ENCODE assay signal across 7 mouse cellular contexts in genomic region chr12:83018005-83018404, GRCm38 (mm10).
A peak's percentile ranks its signal among the peaks of the same experiment; 100 is the strongest.
DNase-seq lines count a peak whose midpoint lies in the region; ATAC-seq and TF ChIP-seq lines count a peak whose summit lies in the region.

No protein-coding gene starts in this region.

- TF ChIP-seq CTCF in CH12.LX (conservative IDR thresholded peaks at IDR 0.05 in 1 of 2, IDR thresholded peaks at IDR 0.05 in 1 of 2; ENCODE audit: low read depth in 2 of 2, low read length in 2 of 2) = peak; percentile 85 to 87
- peak; percentile 95 for TF ChIP-seq CTCF in lung, embryonic 14.5 days (IDR thresholded peaks at IDR 0.05; ENCODE audit: low read depth)

- ATAC-seq in lung, embryonic 14.5 days (ENCODE audit: insufficient read depth) = no peak

- no peak overlapping the region for H3K9ac ChIP-seq in CH12.LX (ENCODE audit: insufficient read depth, low read depth)
- no peak overlapping the region for H3K9ac ChIP-seq in lung, embryonic 14.5 days

- H3K4me2 ChIP-seq in CH12.LX (ENCODE audit: insufficient read depth, low read depth, poor library complexity, severe bottlenecking) = no peak overlapping the region
- H3K4me2 ChIP-seq in lung, embryonic 14.5 days = no peak overlapping the region

- peak; percentile 80 for DNase-seq in CH12.LX (ENCODE audit: extremely low read depth)
- peak; percentile 64 for DNase-seq in Muller cell, postnatal 12 days (ENCODE audit: inconsistent ontology term)
- DNase-seq in cerebellum, adult 8-10 months = peak; percentile 84
- DNase-seq in gastrocnemius, adult 18-20 months (ENCODE audit: low spot score) = peak; percentile 83
- DNase-seq in large intestine, adult 2 months (ENCODE audit: low read depth, low spot score) = peak; percentile 72
- DNase-seq in lung, embryonic 14.5 days = peak; percentile 96
- DNase-seq in spleen, adult 12 weeks (ENCODE audit: low spot score) = peak; percentile 41

- TF ChIP-seq POLR2A in CH12.LX (IDR thresholded peaks at IDR 0.05; ENCODE audit: low read depth, low read length) = no peak

- no peaks in the 10 kb centered on the region for H3K36me3 ChIP-seq in CH12.LX (replicated peaks in 1 of 2; ENCODE audit: control insufficient read depth in 1 of 2, insufficient read depth in 1 of 2, low read length in 1 of 2)
- H3K36me3 ChIP-seq in lung, embryonic 14.5 days (ENCODE audit: insufficient read depth) = no peaks in the 10 kb centered on the region

- TF ChIP-seq EP300 in CH12.LX (IDR thresholded peaks at IDR 0.05; ENCODE audit: low read length) = no peak

- H3K27me3 ChIP-seq in CH12.LX (replicated peaks) = no peaks in the 10 kb centered on the region
- no peaks in the 10 kb centered on the region for H3K27me3 ChIP-seq in lung, embryonic 14.5 days (ENCODE audit: insufficient read depth, low read length)

- no peaks in the 10 kb centered on the region; a peak in 1 of 4 replicates for H3K4me1 ChIP-seq in CH12.LX (ENCODE audit: control insufficient read depth in 1 of 2, insufficient read depth in 2 of 2)
- H3K4me1 ChIP-seq in lung, embryonic 14.5 days (ENCODE audit: insufficient read depth) = no peaks in the 10 kb centered on the region

- peak; percentile 91 for TF ChIP-seq RAD21 in CH12.LX (IDR thresholded peaks at IDR 0.05; ENCODE audit: low read depth, low read length)

- no peaks in the 10 kb centered on the region for H3K79me2 ChIP-seq in CH12.LX (replicated peaks; ENCODE audit: control insufficient read depth, extremely low read depth, insufficient read depth, poor library complexity, severe bottlenecking)

- dilution Hi-C loops in CH12.LX (cut with MboI; ENCODE audit: extremely low pct_ligation_motif_present, extremely low pct_unique_long_range_greater_than_20kb, low sequenced_read_pairs) = no loop called here

- no peak overlapping the region for H3K27ac ChIP-seq in CH12.LX (ENCODE audit: insufficient read depth, low read depth)
- no peak overlapping the region for H3K27ac ChIP-seq in lung, embryonic 14.5 days (ENCODE audit: low read depth)

- WGBS in large intestine, adult 2 months = 5% methylated on average over 3 of the region's 3 CpGs
- WGBS in lung, embryonic 14.5 days = 4% methylated on average over 3 of the region's 3 CpGs

- H3K4me3 ChIP-seq in CH12.LX (replicated peaks in 1 of 3; ENCODE audit: low read depth in 2 of 3, low read length in 2 of 3, poor library complexity in 1 of 3) = no peak overlapping the region
- no peak overlapping the region for H3K4me3 ChIP-seq in lung, embryonic 14.5 days (ENCODE audit: low read depth, low read length)

- no peaks in the 10 kb centered on the region for H3K9me3 ChIP-seq in CH12.LX (replicated peaks; ENCODE audit: low read length)
- no peaks in the 10 kb centered on the region for H3K9me3 ChIP-seq in lung, embryonic 14.5 days (ENCODE audit: low read depth, low read length)

- in situ Hi-C loops in CH12.LX (cut with MboI; ENCODE audit: low pct_ligation_motif_present, low pct_unique_long_range_greater_than_20kb, low sequenced_read_pairs) = no loop called here

TF ChIP-seq in CH12.LX, 34 proteins besides CTCF, POLR2A, EP300 and RAD21:
- no peak for TF ChIP-seq MAFK (IDR thresholded peaks at IDR 0.05; ENCODE audit: insufficient replicate concordance, low read length)
- no peak for TF ChIP-seq CHD2 (IDR thresholded peaks at IDR 0.05; ENCODE audit: low read length)
- peak; percentile 68 for TF ChIP-seq SMC3 (IDR thresholded peaks at IDR 0.05; ENCODE audit: low read depth, low read length)
TF ChIP-seq in CH12.LX: peak in this region for 1.

Comparison
In these comparisons a context has a peak if more than half of its experiments do, and no peak if none do; other contexts are left out.
1. DNase-seq: peak in every context shown above with its lines; median percentile 96 in lung, embryonic 14.5 days; 84 in cerebellum, adult 8-10 months; 83 in gastrocnemius, adult 18-20 months; 80 in CH12.LX; 72 in large intestine, adult 2 months; 64 in Muller cell, postnatal 12 days; 41 in spleen, adult 12 weeks.